Mouse (Mus musculus) cerebellum, postnatal 10 days (tissue): ENCODE measurements around the gene Foxl1.
"Not testable (repeated sequence)": the region's sequence is repeated elsewhere in the genome, so short reads cannot be mapped to it uniquely, and the experiment has no call there.

Experiments
- DNase-seq, 2 experiments: peaks; one replicate each; pipeline ENCODE4 v3.0.0; 2021; ENCODE audit warnings: mixed read lengths in 2 of 2

Foxl1 gene

GRCm38 (mm10) chr8:121125311-121125876, 2.3 kb upstream of the Foxl1 start:
- peak; percentile 72 to 77 for DNase-seq

- no peak for DNase-seq
Observed at GRCm38 (mm10) chr8:121126191-121126590, 1.5 kb upstream of the Foxl1 start.

- DNase-seq = no peak
Observed at GRCm38 (mm10) chr8:121126694-121127093, 1.0 kb upstream of the Foxl1 start.

- no peak for DNase-seq
Observed at GRCm38 (mm10) chr8:121127291-121127701, 444 bp upstream of the Foxl1 start.

GRCm38 (mm10) chr8:121128531-121129264, 958 bp downstream of the Foxl1 start:
- peak; percentile 43 to 48 for DNase-seq

GRCm38 (mm10) chr8:121129265-121129940, 1.7 kb downstream of the Foxl1 start:
- DNase-seq = no peak

GRCm38 (mm10) chr8:121130522-121130921, 2.8 kb downstream of the Foxl1 start:
- peak; percentile 48 to 59 for DNase-seq

GRCm38 (mm10) chr8:121132961-121133513, 5.3 kb downstream of the Foxl1 start:
- DNase-seq = no peak

- no peak for DNase-seq
Observed at GRCm38 (mm10) chr8:121134102-121134501, 6.4 kb downstream of the Foxl1 start.

- DNase-seq = no peak
Observed at GRCm38 (mm10) chr8:121134512-121134911, 6.8 kb downstream of the Foxl1 start.

GRCm38 (mm10) chr8:121136856-121137255, 9.1 kb downstream of the Foxl1 start:
- DNase-seq = no peak

GRCm38 (mm10) chr8:121145457-121146134, 17.9 kb downstream of the Foxl1 start:
- DNase-seq = not testable (repeated sequence)

- DNase-seq = no peak
Observed at GRCm38 (mm10) chr8:121148573-121149083, 20.9 kb downstream of the Foxl1 start.

- no peak for DNase-seq
Observed at GRCm38 (mm10) chr8:121152394-121152793, 24.7 kb downstream of the Foxl1 start.

- no peak for DNase-seq
Observed at GRCm38 (mm10) chr8:121156990-121157491, 29.3 kb downstream of the Foxl1 start.

- DNase-seq = no peak
Observed at GRCm38 (mm10) chr8:121158812-121159211, 31.1 kb downstream of the Foxl1 start.

- no peak for DNase-seq
Observed at GRCm38 (mm10) chr8:121161437-121161836, 33.7 kb downstream of the Foxl1 start.

- no peak for DNase-seq
Observed at GRCm38 (mm10) chr8:121162413-121162812, 34.7 kb downstream of the Foxl1 start.

- DNase-seq = no peak
Observed at GRCm38 (mm10) chr8:121162906-121163695, 35.4 kb downstream of the Foxl1 start.

GRCm38 (mm10) chr8:121164017-121164469, 36.3 kb downstream of the Foxl1 start:
- peak; percentile 15 to 39 for DNase-seq

GRCm38 (mm10) chr8:121168033-121168432, 40.3 kb downstream of the Foxl1 start:
- DNase-seq = no peak

- no peak for DNase-seq
Observed at GRCm38 (mm10) chr8:121170116-121170515, 42.4 kb downstream of the Foxl1 start.
